Mouse (Mus musculus): ENCODE data around the gene Pclo. TPM values are rescaled to one million over a fixed set of nuclear protein-coding genes. Genes with fewer than 3 reads are reported as not detected.

Pclo gene
- not detected for total RNA-seq (2023)

DNA sequence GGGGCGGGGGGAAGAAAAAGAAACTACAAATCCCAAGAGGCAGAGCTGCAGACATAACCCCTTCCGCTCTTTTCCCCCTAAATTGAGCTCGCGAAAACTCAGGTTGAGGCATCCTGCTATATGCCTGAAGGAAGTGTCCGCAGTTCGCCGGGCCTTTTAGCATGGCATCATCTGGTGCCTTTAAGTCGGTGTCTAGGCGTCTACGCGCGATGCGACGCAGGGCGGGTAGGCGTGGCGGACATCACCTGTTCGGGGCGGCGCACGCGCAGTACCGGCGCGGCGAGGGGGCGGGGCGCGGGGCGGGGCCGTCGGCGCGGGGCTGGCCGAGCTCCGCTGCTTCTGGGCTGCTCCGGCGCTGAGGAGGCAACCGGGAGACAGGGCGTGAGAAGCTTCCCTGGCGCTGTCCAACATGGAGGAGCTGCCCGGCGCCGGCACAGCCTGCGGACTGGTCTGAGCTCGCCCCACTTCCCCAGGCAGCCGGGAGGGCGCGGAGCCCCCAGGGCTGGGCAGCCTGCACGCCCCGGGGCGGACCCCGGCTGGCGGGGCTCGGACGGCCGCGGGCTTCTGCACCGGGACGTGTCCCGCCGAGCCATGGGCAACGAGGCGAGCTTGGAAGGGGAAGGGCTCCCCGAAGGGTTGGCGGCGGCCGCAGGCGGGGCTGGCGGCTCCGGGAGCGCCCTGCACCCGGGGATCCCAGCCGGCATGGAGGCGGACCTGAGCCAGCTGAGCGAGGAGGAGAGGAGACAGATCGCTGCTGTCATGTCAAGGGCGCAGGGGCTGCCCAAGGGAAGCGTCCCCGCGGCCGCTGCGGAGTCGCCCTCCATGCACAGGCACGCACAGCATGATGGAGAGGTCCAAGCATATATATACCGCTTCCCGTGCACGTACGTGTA lies at the start of gene Pclo:
TSS of gene Pclo (plus strand) at position 288 of the 893 bp plus-strand sequence.

All from monocyte, adult 59 days (primary cell).